Mouse (Mus musculus) layer of hippocampus, adult 2 months (tissue): Measurements from ENCODE around the gene Tmem198. TPM values are rescaled to one million over a fixed set of nuclear protein-coding genes. Genes with fewer than 3 reads are reported as not detected.

Source experiments
- DNase-seq, 2 experiments: peaks; one replicate each; pipeline ENCODE4 v3.0.0; 2022; ENCODE audit warnings: low spot score in 2 of 2
- H3K27ac ChIP-seq: fragments of 200-600 bp; 2 replicates; pipeline ENCODE4 v1.8.1; 2022
- H3K4me3 ChIP-seq: fragments of 200-600 bp; 2 replicates; pipeline ENCODE4 v1.8.1; 2022; ENCODE audit warnings: mild to moderate bottlenecking
- CTCF ChIP-seq: fragments of 200-600 bp; conservative IDR thresholded peaks from 2 replicates; pipeline ENCODE4 v1.8.1; 2022; ENCODE audit warnings: antibody characterized with exemption, mild to moderate bottlenecking, moderate library complexity
- total RNA-seq, 2 experiments: library from RNA; stranded (reverse); gene quantifications; 2 replicates each; pipeline ENCODE4 v1.2.3; 2021

Tmem198 gene
- total RNA-seq, 2 experiments from 2014 or later: 64.0 to 65.4 TPM

- peak overlapping the region; percentile 97 for H3K27ac ChIP-seq
- peak overlapping the region; percentile 92 for H3K4me3 ChIP-seq
- DNase-seq: no peak
- TF ChIP-seq CTCF: no peak
These were observed 280 bp downstream of the Tmem198 start for GRCm38 (mm10) chr1:75479635-75479989.

- Histone ChIP-seq H3K27ac (peak overlapping the region; percentile 97), H3K4me3 (peak overlapping the region; percentile 92)
- no peak for DNase-seq
- no peak for TF ChIP-seq CTCF
These were observed 704 bp downstream of the Tmem198 start for GRCm38 (mm10) chr1:75480036-75480435.

- H3K27ac ChIP-seq: peak overlapping the region; percentile 97; the same call in 1 of the 2 replicates
- TF ChIP-seq CTCF: no peak
- H3K4me3 ChIP-seq: peak overlapping the region; percentile 92
- peak in 1 of 2 experiments; percentile 58 for DNase-seq
These were observed 1.4 kb downstream of the Tmem198 start for GRCm38 (mm10) chr1:75480735-75481134.

- Histone ChIP-seq H3K4me3 (peak overlapping the region; percentile 61), H3K27ac (no peak overlapping the region)
- TF ChIP-seq CTCF: peak; percentile 6; the same call in 1 of the 2 replicates
- DNase-seq: no peak
These were observed 7.2 kb downstream of the Tmem198 start for GRCm38 (mm10) chr1:75486561-75486960.

GRCm38 (mm10) chr1:75487040-75487404 lies 7.7 kb downstream of the Tmem198 start:
- H3K4me3 ChIP-seq: peak overlapping the region; percentile 61
- no peak overlapping the region for H3K27ac ChIP-seq
- TF ChIP-seq CTCF: no peak
- no peak for DNase-seq

- Histone ChIP-seq H3K27ac (no peak overlapping the region), H3K4me3 (peak overlapping the region; percentile 61)
- no peak for DNase-seq
- no peak for TF ChIP-seq CTCF
These were observed 8.3 kb downstream of the Tmem198 start for GRCm38 (mm10) chr1:75487405-75488161.

- no peak for DNase-seq
- H3K27ac ChIP-seq: no peak overlapping the region
- no peak overlapping the region for H3K4me3 ChIP-seq
- TF ChIP-seq CTCF: no peak
These were observed 11.6 kb downstream of the Tmem198 start for GRCm38 (mm10) chr1:75490785-75491551.

- Histone ChIP-seq H3K4me3 (no peak overlapping the region), H3K27ac (no peak overlapping the region)
- TF ChIP-seq CTCF: no peak
- no peak for DNase-seq
These were observed 13.3 kb downstream of the Tmem198 start for GRCm38 (mm10) chr1:75492579-75493170.

GRCm38 (mm10) chr1:75494878-75495548 lies 15.7 kb downstream of the Tmem198 start:
- no peak for DNase-seq
- Histone ChIP-seq H3K27ac (no peak overlapping the region), H3K4me3 (no peak overlapping the region)
- TF ChIP-seq CTCF: peak; percentile 87

- DNase-seq: no peak
- no peak overlapping the region for H3K27ac ChIP-seq
- no peak for TF ChIP-seq CTCF
- no peak overlapping the region for H3K4me3 ChIP-seq
These were observed 19.6 kb downstream of the Tmem198 start for GRCm38 (mm10) chr1:75498897-75499296.

- Histone ChIP-seq H3K27ac (no peak overlapping the region), H3K4me3 (no peak overlapping the region)
- no peak for DNase-seq
- TF ChIP-seq CTCF: peak; percentile 21; the same call in 1 of the 2 replicates
These were observed 20.1 kb downstream of the Tmem198 start for GRCm38 (mm10) chr1:75499441-75499840.

- no peak overlapping the region for H3K27ac ChIP-seq
- no peak for TF ChIP-seq CTCF
- no peak overlapping the region for H3K4me3 ChIP-seq
- no peak for DNase-seq
These were observed 22.6 kb downstream of the Tmem198 start for GRCm38 (mm10) chr1:75501905-75502304.
